Comparison of ENCODE assay signal across 18 mouse cellular contexts in the genomic region with DNA sequence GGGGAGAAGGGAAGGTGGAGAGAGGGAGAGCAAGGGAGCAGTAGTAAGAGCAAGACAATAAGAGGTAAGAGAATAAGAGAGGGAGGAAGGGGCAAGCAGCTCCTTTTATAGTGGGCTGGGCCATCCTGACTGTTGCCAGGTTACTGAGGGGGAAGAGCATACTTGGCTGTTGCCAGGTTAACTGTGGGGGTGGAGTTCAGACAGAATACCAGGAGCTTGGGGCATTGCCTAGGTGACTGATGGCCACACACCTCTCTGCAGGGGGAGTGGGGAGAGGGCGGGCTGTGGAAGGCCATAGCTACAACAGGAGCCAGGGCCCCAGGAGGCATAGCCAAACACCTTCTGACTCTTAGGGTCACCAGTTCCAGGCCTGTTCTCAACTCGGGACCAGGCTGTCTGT.
DNase-seq lines count a peak whose midpoint lies in the region; ATAC-seq and TF ChIP-seq lines count a peak whose summit lies in the region.
"Had no signal": no experiment of that assay in that cellular context is flagged by ENCODE, and none has a peak within 500 bp of the region (broad histone marks: within the 10 kb centered on the region; RNA-seq: fewer than 3 reads in every experiment).

No protein-coding gene starts in this region.

- no peaks in the 10 kb centered on the region for H3K36me3 ChIP-seq in hindbrain, embryonic 11.5 days (ENCODE audit: control insufficient read depth, insufficient read depth, low read length)
- H3K36me3 ChIP-seq in hindbrain, embryonic 13.5 days: no peaks in the 10 kb centered on the region
- H3K36me3 ChIP-seq in midbrain, embryonic 12.5 days: no peaks in the 10 kb centered on the region
- H3K36me3 ChIP-seq in midbrain, postnatal 0 days (ENCODE audit: insufficient read depth, low read length): no peaks in the 10 kb centered on the region
- no peaks in the 10 kb centered on the region for H3K36me3 ChIP-seq in midbrain, embryonic 15.5 days (replicated peaks)
- H3K36me3 ChIP-seq: heart, embryonic 12.5 days; kidney, embryonic 15.5 days; limb, embryonic 12.5 days; liver, embryonic 12.5 days had no signal

- no peak overlapping the region for H3K4me2 ChIP-seq in hindbrain, embryonic 11.5 days (replicated peaks; ENCODE audit: low read depth, low read length)
- no peak overlapping the region for H3K4me2 ChIP-seq in hindbrain, embryonic 13.5 days
- H3K4me2 ChIP-seq in midbrain, embryonic 12.5 days (replicated peaks): no peak overlapping the region
- no peak overlapping the region for H3K4me2 ChIP-seq in midbrain, postnatal 0 days (ENCODE audit: low read depth, low read length, poor library complexity, severe bottlenecking)
- H3K4me2 ChIP-seq in midbrain, embryonic 15.5 days: no peak overlapping the region
- H3K4me2 ChIP-seq: heart, embryonic 12.5 days; kidney, embryonic 15.5 days; limb, embryonic 12.5 days; liver, embryonic 12.5 days; lung, embryonic 14.5 days had no signal

- DNase-seq in hindbrain, embryonic 11.5 days (ENCODE audit: low spot score): no peak
- no peak for DNase-seq in midbrain, postnatal 0 days (ENCODE audit: low spot score)
- peak; percentile 11 for DNase-seq in ZHBTc4 (ENCODE audit: low read depth, low spot score)
- no peak for DNase-seq in spleen, postnatal 36 days (ENCODE audit: low spot score in 2 of 2)
- DNase-seq: adrenal gland, postnatal 25 days; gastrocnemius, postnatal 10 days; heart, adult 11 months; heart, postnatal 14 days; lung, embryonic 14.5 days; lung, postnatal 36 days; thymus, postnatal 36 days had no signal

- H3K27me3 ChIP-seq in hindbrain, embryonic 11.5 days (ENCODE audit: control insufficient read depth, insufficient read depth, low read length): no peaks in the 10 kb centered on the region
- no peaks in the 10 kb centered on the region for H3K27me3 ChIP-seq in hindbrain, embryonic 13.5 days
- H3K27me3 ChIP-seq in midbrain, embryonic 12.5 days: no peaks in the 10 kb centered on the region
- no peaks in the 10 kb centered on the region for H3K27me3 ChIP-seq in midbrain, postnatal 0 days (ENCODE audit: insufficient read depth, low read length)
- no peaks in the 10 kb centered on the region for H3K27me3 ChIP-seq in midbrain, embryonic 15.5 days (replicated peaks)
- H3K27me3 ChIP-seq: heart, embryonic 12.5 days; kidney, embryonic 15.5 days; limb, embryonic 12.5 days; liver, embryonic 12.5 days had no signal

- no peak overlapping the region for H3K9ac ChIP-seq in hindbrain, embryonic 11.5 days (ENCODE audit: low read depth, low read length)
- no peak overlapping the region for H3K9ac ChIP-seq in hindbrain, embryonic 13.5 days
- no peak overlapping the region for H3K9ac ChIP-seq in midbrain, embryonic 12.5 days (replicated peaks)
- H3K9ac ChIP-seq in midbrain, postnatal 0 days (replicated peaks; ENCODE audit: low read length, poor library complexity, severe bottlenecking): no peak overlapping the region
- H3K9ac ChIP-seq in midbrain, embryonic 15.5 days: no peak overlapping the region
- H3K9ac ChIP-seq: heart, embryonic 12.5 days; kidney, embryonic 15.5 days; limb, embryonic 12.5 days; liver, embryonic 12.5 days; lung, embryonic 14.5 days had no signal

- TF ChIP-seq CTCF in midbrain, postnatal 0 days (IDR thresholded peaks at IDR 0.05): no peak

- 22% methylated on average over 2 of the region's 2 CpGs for WGBS in hindbrain, embryonic 11.5 days
- WGBS in hindbrain, embryonic 13.5 days: 47% methylated on average over 2 of the region's 2 CpGs
- WGBS in midbrain, embryonic 12.5 days: 71% methylated on average over 2 of the region's 2 CpGs
- WGBS in midbrain, postnatal 0 days: 81% methylated on average over 2 of the region's 2 CpGs
- 77% methylated on average over 2 of the region's 2 CpGs for WGBS in midbrain, embryonic 15.5 days

- peak; percentile 59; the same call in 1 of the 2 replicates for ATAC-seq in hindbrain, embryonic 11.5 days (ENCODE audit: low FRiP score)
- no peak; the same call in 1 of the 2 replicates for ATAC-seq in hindbrain, embryonic 13.5 days (ENCODE audit: low FRiP score)
- ATAC-seq in midbrain, embryonic 12.5 days (ENCODE audit: low FRiP score, low read depth): 0 out of 2 replicates have a peak, but pooled peaks have one; percentile 16
- ATAC-seq in midbrain, postnatal 0 days (ENCODE audit: low FRiP score): no peak
- peak; percentile 60 for ATAC-seq in midbrain, embryonic 15.5 days (replicated peaks)
- ATAC-seq: liver, embryonic 12.5 days had no signal

- H3K27ac ChIP-seq in hindbrain, embryonic 11.5 days (ENCODE audit: low read depth, low read length): no peak overlapping the region
- H3K27ac ChIP-seq in hindbrain, embryonic 13.5 days: no peak overlapping the region
- no peak overlapping the region for H3K27ac ChIP-seq in midbrain, embryonic 12.5 days (replicated peaks)
- H3K27ac ChIP-seq in midbrain, postnatal 0 days (ENCODE audit: low read depth, low read length): no peak overlapping the region
- H3K27ac ChIP-seq in midbrain, embryonic 15.5 days: no peak overlapping the region
- H3K27ac ChIP-seq: kidney, embryonic 15.5 days; limb, embryonic 12.5 days; liver, embryonic 12.5 days had no signal

- H3K4me3 ChIP-seq in hindbrain, embryonic 11.5 days (ENCODE audit: low read depth, low read length): no peak overlapping the region
- H3K4me3 ChIP-seq in hindbrain, embryonic 13.5 days: no peak overlapping the region
- H3K4me3 ChIP-seq in midbrain, embryonic 12.5 days: no peak overlapping the region
- no peak overlapping the region for H3K4me3 ChIP-seq in midbrain, postnatal 0 days (ENCODE audit: low read depth, low read length)
- H3K4me3 ChIP-seq in midbrain, embryonic 15.5 days: no peak overlapping the region
- H3K4me3 ChIP-seq: heart, embryonic 12.5 days; kidney, embryonic 15.5 days; limb, embryonic 12.5 days; liver, embryonic 12.5 days had no signal

- H3K4me1 ChIP-seq in hindbrain, embryonic 11.5 days (replicated peaks; ENCODE audit: control insufficient read depth, insufficient read depth, low read length): no peaks in the 10 kb centered on the region
- no peaks in the 10 kb centered on the region for H3K4me1 ChIP-seq in hindbrain, embryonic 13.5 days (replicated peaks)
- H3K4me1 ChIP-seq in midbrain, embryonic 12.5 days: no peaks in the 10 kb centered on the region
- no peaks in the 10 kb centered on the region for H3K4me1 ChIP-seq in midbrain, postnatal 0 days (ENCODE audit: insufficient read depth, low read length)
- H3K4me1 ChIP-seq in midbrain, embryonic 15.5 days: no peaks in the 10 kb centered on the region
- H3K4me1 ChIP-seq: heart, embryonic 12.5 days; kidney, embryonic 15.5 days; liver, embryonic 12.5 days had no signal

- no peaks in the 10 kb centered on the region for H3K9me3 ChIP-seq in hindbrain, embryonic 11.5 days (ENCODE audit: control insufficient read depth, low read length)
- H3K9me3 ChIP-seq in hindbrain, embryonic 13.5 days: no peaks in the 10 kb centered on the region
- H3K9me3 ChIP-seq in midbrain, embryonic 12.5 days: no peaks in the 10 kb centered on the region
- H3K9me3 ChIP-seq in midbrain, postnatal 0 days (ENCODE audit: low read length): no peaks in the 10 kb centered on the region
- H3K9me3 ChIP-seq in midbrain, embryonic 15.5 days: no peaks in the 10 kb centered on the region
- H3K9me3 ChIP-seq: heart, embryonic 12.5 days; kidney, embryonic 15.5 days; limb, embryonic 12.5 days; liver, embryonic 12.5 days had no signal

Comparison
In these comparisons a context has a peak if more than half of its experiments do, and no peak if none do; other contexts are left out.
1. ATAC-seq: peak in hindbrain, embryonic 11.5 days (single experiment), midbrain, embryonic 12.5 days (single experiment) and midbrain, embryonic 15.5 days (single experiment); none in hindbrain, embryonic 13.5 days (single experiment) and midbrain, postnatal 0 days (single experiment).